Mouse (Mus musculus) embryonic fibroblast, embryonic 13.5 days (primary cell): ENCODE data around the gene Itk. TPM values are rescaled to one million over a fixed set of nuclear protein-coding genes. Genes with fewer than 3 reads are reported as not detected.

ENCODE experiments used
- H3K27ac ChIP-seq: 2 replicates; pipeline ENCODE4 v1.5.1; 2012; ENCODE audit warnings: low read length, control low read depth, inconsistent platforms; ENCODE audit not compliant: insufficient read depth
- H3K4me1 ChIP-seq: 2 replicates; pipeline ENCODE4 v1.6.1; 2011; ENCODE audit warnings: low read length; ENCODE audit not compliant: control insufficient read depth, insufficient read depth
- H3K4me3 ChIP-seq: 2 replicates; pipeline ENCODE4 v1.5.1; 2011; ENCODE audit warnings: mild to moderate bottlenecking, control low read depth, low read length; ENCODE audit not compliant: insufficient read depth
- CTCF ChIP-seq: IDR thresholded peaks from 2 replicates; pipeline ENCODE4 v1.5.1; 2011; ENCODE audit warnings: mild to moderate bottlenecking, control low read depth, low read length, moderate library complexity, borderline replicate concordance; ENCODE audit not compliant: insufficient read depth
- POLR2A ChIP-seq: IDR thresholded peaks from 2 replicates; pipeline ENCODE4 v1.6.1; 2011; ENCODE audit warnings: low read depth, mild to moderate bottlenecking, control low read depth, low read length, moderate library complexity
- polyA plus RNA-seq: library from polyadenylated mRNA; stranded (reverse); fragments of >200 nt; gene quantifications from 2 replicates; pipeline ENCODE4 v1.2.4, GENCODE M21; 2011; ENCODE audit warnings: low read depth; ENCODE audit not compliant: missing spikeins, insufficient read length

The Itk gene
- polyA plus RNA-seq, 1 experiment = not detected

- no peak overlapping the region for H3K4me3 ChIP-seq
- no peak overlapping the region for H3K27ac ChIP-seq
- TF ChIP-seq POLR2A (no peak), CTCF (no peak)
- no peaks in the 10 kb centered on the region for H3K4me1 ChIP-seq
Measured at GRCm38 (mm10) chr11:46363864-46364263, 25.5 kb downstream of the Itk start.

- TF ChIP-seq CTCF (no peak), POLR2A (no peak)
- no peak overlapping the region for H3K27ac ChIP-seq
- no peaks in the 10 kb centered on the region for H3K4me1 ChIP-seq
- H3K4me3 ChIP-seq = no peak overlapping the region
Measured at GRCm38 (mm10) chr11:46362061-46363022, 27.0 kb downstream of the Itk start.

- TF ChIP-seq POLR2A = no peak
- no peak for TF ChIP-seq CTCF
- H3K27ac ChIP-seq = no peak overlapping the region
Measured at GRCm38 (mm10) chr11:46360991-46361665, 28.2 kb downstream of the Itk start.

GRCm38 (mm10) chr11:46358369-46358768 lies 30.9 kb downstream of the Itk start:
- Histone ChIP-seq H3K4me3 (no peak overlapping the region), H3K4me1 (no peaks in the 10 kb centered on the region), H3K27ac (no peak overlapping the region)
- TF ChIP-seq CTCF = no peak
- no peak for TF ChIP-seq POLR2A

More at GRCm38 (mm10) chr11:46360991-46361665, 28.2 kb downstream of the Itk start:
- H3K4me1 ChIP-seq = no peaks in the 10 kb centered on the region
- H3K4me3 ChIP-seq = no peak overlapping the region

GRCm38 (mm10) chr11:46349681-46350410 lies 39.5 kb downstream of the Itk start:
- H3K27ac ChIP-seq = peak overlapping the region; percentile 61
- H3K4me1 ChIP-seq = peaks cover 3% of the 10 kb centered on the region
- no peak for TF ChIP-seq POLR2A
- H3K4me3 ChIP-seq = no peak overlapping the region

GRCm38 (mm10) chr11:46348416-46348815 lies 40.9 kb downstream of the Itk start:
- TF ChIP-seq CTCF = no peak
- H3K4me1 ChIP-seq = peaks cover 3% of the 10 kb centered on the region
- no peak overlapping the region for H3K4me3 ChIP-seq
- H3K27ac ChIP-seq = no peak overlapping the region

DNA sequence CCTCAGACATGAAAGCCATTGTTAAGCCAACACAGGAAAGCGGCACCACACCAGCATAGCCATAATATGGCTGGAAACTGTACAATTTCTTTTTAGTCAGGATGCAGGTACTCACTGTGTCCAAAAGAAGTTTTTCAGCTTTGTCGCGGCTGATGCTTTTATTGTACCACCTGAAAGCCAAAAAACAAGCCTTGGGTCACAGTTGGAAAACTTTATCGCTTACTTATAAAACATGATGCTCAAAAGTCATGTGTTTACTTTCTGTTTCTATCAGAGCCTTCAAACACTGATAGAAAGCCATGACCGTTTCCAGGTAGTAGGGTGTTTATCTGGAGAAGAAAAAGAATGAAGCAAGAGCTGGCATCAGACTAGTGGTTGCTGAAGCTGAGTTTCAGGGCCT lies 41.6 kb downstream of the Itk start:
- TF ChIP-seq CTCF = no peak
- no peak for TF ChIP-seq POLR2A
- no peak overlapping the region for H3K27ac ChIP-seq
- no peak overlapping the region for H3K4me3 ChIP-seq
- peaks cover 3% of the 10 kb centered on the region for H3K4me1 ChIP-seq

GRCm38 (mm10) chr11:46343886-46344546 lies 45.3 kb downstream of the Itk start:
- TF ChIP-seq POLR2A (no peak), CTCF (no peak)
- H3K4me3 ChIP-seq = no peak overlapping the region
- no peak overlapping the region for H3K27ac ChIP-seq
- H3K4me1 ChIP-seq = peaks cover under 1% of the 10 kb centered on the region; the same call in 1 of the 2 replicates

GRCm38 (mm10) chr11:46341960-46342359 lies 47.4 kb downstream of the Itk start:
- no peak for TF ChIP-seq POLR2A
- no peak for TF ChIP-seq CTCF
- Histone ChIP-seq H3K4me3 (no peak overlapping the region), H3K4me1 (no peaks in the 10 kb centered on the region), H3K27ac (no peak overlapping the region)
